Mouse (Mus musculus) frontal cortex, adult 2 months (tissue): Measurements from ENCODE around the gene Cox8b. TPM values are rescaled to one million over a fixed set of nuclear protein-coding genes. Genes with fewer than 3 reads are reported as not detected.
"Not testable (repeated sequence)": the region's sequence is repeated elsewhere in the genome, so short reads cannot be mapped to it uniquely, and the experiment has no call there.

Experiments
- DNase-seq, 2 experiments: peaks; one replicate each; pipeline ENCODE4 v3.0.0; 2022; ENCODE audit warnings: low spot score in 1 of 2; ENCODE audit errors: extremely low spot score in 1 of 2
- polyA plus RNA-seq: library from polyadenylated mRNA; depleted of rRNA; stranded (reverse); fragments of >200 nt; gene quantifications from 2 replicates; pipeline ENCODE4 v1.2.3, GENCODE M21; 2012

The Cox8b gene
- polyA plus RNA-seq, 1 experiment, result 0.76 TPM

DNA sequence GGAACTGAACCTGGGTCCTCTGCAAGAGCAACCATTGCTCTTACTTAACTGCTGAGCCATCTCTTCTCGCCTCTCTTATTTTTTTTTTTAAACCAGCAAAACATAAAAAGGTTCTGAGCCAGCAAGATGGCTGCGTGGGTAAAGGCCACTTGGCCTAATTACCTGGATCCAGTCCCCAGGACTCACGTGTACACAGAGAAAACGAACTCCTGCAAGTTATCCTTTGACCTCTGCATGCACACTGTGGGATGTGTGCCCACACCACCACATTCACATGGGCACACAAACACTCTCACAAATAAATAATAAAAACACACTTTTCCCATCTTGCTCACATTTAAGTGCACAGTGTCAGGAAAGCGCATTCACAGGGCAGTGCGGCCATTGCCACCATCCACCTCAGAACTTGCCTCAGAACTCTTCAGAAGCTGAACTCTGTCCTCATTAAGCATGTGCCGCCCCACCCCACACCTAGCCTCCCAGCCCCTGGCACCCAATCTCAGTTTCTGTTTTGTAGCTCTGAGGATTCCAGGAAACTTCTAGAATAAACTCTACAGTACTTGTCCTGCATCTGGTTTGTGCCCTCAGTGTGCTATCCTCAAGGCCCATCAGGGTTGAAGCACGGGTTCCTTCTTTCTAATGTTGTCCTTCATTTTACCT, 13.9 kb upstream of the Cox8b start:
- no peak for DNase-seq

- DNase-seq, result no peak
Observed at GRCm38 (mm10) chr7:140912846-140913482, 12.7 kb upstream of the Cox8b start.

DNA sequence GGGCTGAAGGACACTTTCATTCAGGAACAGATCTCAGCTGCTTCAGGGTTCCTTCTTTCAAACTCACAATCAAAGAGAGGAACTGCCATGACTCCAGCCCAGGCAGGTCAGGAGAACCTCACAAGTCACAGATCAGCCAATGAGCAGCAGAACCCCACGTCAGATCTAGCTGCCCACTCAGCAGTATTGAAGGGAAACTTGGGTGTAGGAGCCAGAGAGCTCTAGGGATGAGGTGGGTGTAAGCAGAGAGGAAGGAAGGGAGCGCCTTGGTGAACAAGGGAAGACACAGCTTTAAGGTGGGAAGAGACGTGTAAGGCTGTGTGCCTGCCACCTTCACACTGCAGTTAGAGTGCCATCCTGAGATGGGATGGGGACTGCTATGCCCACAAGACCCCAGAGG, 12.0 kb upstream of the Cox8b start:
- DNase-seq, result peak; percentile 27 to 74

DNA sequence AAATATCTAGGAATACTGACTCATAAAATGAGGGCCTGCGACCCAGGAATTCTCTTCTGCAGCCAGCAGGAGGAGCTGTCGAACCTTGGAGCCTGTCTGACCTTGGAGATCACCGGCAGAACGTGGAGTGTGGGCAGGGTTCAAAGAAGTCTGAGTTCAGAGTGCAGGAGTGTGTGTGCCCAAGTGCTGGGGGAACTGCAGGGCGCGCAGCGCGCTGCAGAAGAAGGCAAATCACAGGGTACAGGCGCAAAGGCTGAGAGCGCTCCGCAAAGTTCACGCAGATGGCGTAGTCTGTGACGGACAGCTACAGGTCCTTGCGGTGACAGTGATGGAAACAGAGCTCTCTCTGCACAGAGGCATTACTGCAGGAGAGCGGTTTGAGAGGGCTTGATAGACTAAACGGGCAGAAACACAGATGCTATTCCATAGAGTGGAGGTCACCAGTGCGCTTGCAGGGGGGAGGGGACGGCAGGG, 8.4 kb upstream of the Cox8b start:
- peak; percentile 52 to 80 for DNase-seq

GRCm38 (mm10) chr7:140908181-140908580, 7.9 kb upstream of the Cox8b start:
- no peak for DNase-seq

DNA sequence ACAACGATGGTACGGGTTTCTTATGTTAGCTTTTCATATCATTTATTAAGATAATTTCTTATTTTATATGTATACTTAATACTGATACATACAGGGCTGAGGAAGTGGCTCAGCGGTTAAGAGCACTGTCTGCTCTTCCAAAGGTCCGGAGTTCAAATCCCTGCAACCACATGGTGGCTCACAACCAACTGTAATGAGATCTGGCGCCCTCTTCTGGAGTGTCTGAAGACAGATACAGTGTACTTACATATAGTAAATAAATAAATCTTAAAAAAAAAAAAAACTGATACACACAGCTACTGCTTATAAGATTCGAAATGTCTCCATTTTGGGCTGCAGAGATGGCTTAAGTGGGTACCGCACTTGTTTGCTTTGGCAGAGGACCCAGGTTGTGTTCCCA, 7.5 kb upstream of the Cox8b start:
- no peak for DNase-seq

DNA sequence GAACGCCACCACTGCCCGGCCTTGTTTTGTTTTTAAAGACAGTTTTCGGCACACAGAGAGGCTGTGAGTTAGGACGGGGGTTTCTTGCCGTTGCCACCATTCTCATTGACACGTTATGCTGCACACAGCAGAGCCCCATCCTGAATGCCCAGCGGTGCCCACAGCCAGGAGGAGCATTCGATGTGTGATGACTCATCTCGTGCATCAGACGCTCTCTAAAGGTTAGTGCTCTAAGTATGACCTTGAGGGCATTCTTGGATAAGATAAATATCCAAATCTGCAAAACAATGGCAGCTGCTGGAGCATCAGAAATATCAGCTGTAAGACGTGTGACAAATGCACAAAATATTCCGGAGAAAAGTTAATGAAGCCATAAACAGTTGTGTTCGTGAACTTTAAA, 6.9 kb upstream of the Cox8b start:
- DNase-seq, result no peak

- DNase-seq, result no peak
Observed at GRCm38 (mm10) chr7:140905642-140906081, 5.4 kb upstream of the Cox8b start.

GRCm38 (mm10) chr7:140903212-140903611, 3.0 kb upstream of the Cox8b start:
- DNase-seq, result peak in 1 of 2 experiments; percentile 82

DNA sequence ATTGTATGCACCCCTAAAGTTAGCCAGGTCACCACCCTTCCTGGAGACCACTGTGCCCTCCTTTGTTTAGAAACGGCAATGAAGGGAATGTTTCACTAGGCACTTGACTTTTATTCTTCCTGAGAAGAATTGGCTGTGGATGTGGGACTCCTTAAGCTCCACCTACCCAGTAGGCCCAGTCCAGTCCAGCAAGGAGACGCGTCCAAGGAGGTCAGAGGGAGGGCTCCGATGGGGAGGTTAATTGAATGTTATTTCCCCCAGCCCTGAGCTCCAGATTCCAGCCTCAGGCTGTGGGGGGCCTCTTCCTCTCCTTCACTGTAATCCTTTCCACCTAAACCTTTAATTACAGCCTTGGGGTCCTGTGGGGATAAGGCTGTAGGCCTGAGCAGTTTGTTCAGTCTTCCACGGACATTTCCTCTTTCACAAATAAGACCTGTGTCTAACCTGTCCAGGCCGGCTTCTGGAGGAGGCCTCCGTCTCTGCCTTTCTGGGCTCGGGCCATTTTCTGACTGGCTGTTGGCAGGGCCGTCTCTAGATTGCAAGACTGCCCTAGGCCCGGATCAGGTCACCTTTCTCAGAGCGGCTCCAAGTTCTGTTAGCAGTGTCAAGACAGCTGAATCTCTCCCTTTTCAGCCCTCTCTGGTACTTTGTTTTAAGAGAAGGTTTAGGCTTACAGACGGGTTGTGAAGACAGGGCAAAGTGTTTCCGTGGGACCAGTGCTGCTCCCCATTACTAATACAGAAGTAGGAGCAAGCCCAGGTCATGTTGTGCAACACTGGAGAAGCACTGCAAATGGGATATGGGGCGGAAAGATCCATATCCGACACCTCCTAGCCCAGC, 2.0 kb upstream of the Cox8b start:
- no peak for DNase-seq

DNA sequence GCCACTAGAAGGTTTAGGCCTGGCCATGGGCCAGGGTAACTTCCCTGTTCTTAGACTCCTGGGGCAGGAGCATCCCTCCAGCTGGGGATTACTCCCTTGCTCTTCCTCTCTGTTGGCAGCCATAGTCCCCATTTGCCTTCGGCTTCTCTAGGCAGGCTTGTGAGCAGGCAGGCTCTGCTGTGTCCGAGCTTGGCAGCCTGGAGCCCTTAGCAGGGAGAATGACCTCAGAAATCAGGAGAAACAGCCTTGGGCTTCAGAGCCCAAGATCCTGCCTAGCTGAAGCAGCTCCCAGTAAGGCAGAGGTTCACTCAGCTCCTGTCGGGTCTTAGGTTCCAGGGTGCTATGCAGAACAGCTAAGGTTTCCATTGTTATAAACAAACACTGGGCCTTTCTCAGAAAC, 1.1 kb downstream of the Cox8b start:
- DNase-seq, result no peak

DNA sequence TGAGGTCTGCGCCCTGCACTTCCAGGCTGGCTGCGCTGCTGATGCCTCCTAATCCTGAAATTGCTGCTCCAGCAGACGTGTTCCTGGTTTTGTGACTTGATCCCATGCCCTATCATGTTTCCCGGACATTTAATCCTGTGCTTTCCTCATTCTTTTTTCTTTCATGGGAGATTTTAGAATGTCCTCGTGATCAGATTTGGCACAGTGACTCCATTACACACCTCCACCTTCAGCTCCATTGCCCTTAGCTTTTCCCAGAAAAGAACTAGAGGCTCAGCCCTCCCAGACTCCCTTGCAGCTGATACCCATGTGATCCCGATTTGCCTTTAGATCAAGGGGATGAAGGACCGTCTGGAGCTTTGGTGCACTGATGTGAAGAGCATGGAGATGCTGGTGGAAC, 2.4 kb downstream of the Cox8b start:
- DNase-seq, result no peak

DNA sequence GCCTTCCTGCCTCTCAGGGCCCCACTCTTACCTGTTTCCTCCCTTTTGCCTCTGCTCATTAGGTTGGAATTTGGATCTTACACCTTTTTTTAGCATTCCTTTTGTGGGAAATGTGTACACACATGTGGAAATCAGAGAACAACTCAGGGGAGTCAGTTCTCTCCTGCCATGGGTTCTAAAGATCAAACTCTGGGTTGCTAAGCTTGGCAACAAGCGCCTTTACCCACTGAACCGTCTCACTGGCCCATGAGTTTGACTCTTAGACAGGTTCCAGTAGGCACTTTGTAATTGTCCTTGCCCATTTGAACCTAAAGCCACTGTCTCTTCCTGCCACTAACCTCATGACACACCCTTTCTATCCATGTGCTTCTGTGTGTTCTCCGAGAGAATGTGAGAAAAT, 5.6 kb downstream of the Cox8b start:
- DNase-seq, result no peak

GRCm38 (mm10) chr7:140894031-140894430, 6.2 kb downstream of the Cox8b start:
- no peak for DNase-seq

DNA sequence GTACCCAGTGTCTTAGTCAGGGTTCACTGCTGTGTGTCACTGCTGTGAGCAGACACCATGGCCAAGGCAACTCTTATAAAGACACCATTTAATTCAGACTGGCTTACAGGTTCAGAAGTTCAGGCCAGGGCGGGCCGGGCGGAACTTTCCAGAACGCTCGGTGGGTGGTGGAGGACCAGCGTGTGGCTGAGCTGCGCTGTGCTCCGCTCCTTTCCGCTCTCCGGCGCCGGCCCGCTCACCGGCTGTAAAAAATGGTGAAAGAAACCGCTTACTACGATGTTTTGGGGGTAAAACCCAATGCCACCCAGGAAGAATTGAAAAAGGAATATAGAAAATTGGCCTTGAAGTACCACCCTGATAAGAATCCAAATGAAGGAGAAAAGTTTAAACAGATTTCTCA, 9.6 kb downstream of the Cox8b start:
- not testable (repeated sequence) for DNase-seq

GRCm38 (mm10) chr7:140882469-140882803, 17.8 kb downstream of the Cox8b start:
- no peak for DNase-seq

DNA sequence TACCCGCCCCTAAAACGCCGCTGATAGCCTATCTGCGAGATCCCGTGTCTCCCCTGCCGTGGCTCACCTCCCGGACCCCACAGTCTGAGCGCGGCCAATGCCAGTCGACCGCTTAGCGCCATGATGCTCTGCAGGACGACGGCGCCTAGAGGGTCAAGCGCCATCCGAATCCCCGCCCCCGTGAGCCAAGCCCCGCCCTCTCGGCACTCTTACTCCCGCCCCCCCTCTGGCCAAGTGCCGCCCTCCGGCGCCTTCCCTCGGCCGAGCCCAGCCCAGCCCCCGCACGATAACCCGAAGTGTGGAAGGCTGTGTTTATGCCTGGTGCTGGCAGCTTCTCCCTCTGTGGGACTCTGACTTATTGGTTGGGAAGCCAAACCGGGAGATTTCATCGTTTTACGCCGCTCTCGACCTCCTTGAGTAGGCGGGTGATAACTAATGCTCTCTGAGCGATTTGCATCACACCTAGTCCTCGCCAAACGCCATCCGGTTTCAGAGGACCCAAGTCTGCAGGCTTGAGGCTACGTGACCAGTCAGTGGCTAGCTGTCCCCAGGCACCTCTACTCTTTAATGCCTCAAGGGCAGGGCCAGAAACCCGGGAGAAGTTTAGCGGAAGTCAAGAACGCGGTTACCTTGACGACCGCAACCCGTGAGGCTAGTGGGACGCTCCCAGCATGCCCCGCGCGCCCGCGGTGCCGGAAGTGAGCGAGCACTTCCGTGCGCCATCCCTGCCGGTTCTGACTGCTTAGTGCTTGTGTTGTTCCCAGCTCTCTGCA, 18.4 kb downstream of the Cox8b start, which contains the start of the genes Psmd13 and Sirt3:
Gene Psmd13 (plus strand): TSS at position 273 of the 773 bp plus-strand sequence.
Gene Sirt3 (minus strand): TSS at position 614 of the 773 bp plus-strand sequence.
- peak; percentile 91 to 96 for DNase-seq

GRCm38 (mm10) chr7:140880865-140881515, 19.3 kb downstream of the Cox8b start:
- peak in 1 of 2 experiments; percentile 22 for DNase-seq

GRCm38 (mm10) chr7:140880419-140880818, 19.8 kb downstream of the Cox8b start:
- no peak for DNase-seq

- DNase-seq, result no peak
Observed at GRCm38 (mm10) chr7:140879355-140879754, 20.9 kb downstream of the Cox8b start.
